Mouse (Mus musculus) urinary bladder, postnatal 14 days (tissue): ENCODE data around the gene Dhrs7b.

ENCODE experiments used
- DNase-seq: peaks from one replicate; pipeline ENCODE4 v3.0.0; 2021; ENCODE audit warnings: low spot score

The Dhrs7b gene

GRCm38 (mm10) chr11:60895915-60896314, 65.5 kb downstream of the Dhrs7b start:
- DNase-seq = no peak

GRCm38 (mm10) chr11:60902001-60902400, 71.6 kb downstream of the Dhrs7b start:
- no peak for DNase-seq

- DNase-seq = no peak
Measured at GRCm38 (mm10) chr11:60902486-60902885, 72.1 kb downstream of the Dhrs7b start.

GRCm38 (mm10) chr11:60903661-60904061, 73.2 kb downstream of the Dhrs7b start:
- DNase-seq = no peak

- no peak for DNase-seq
Measured at GRCm38 (mm10) chr11:60905407-60906120, 75.1 kb downstream of the Dhrs7b start.

GRCm38 (mm10) chr11:60906449-60906848, 76.0 kb downstream of the Dhrs7b start:
- DNase-seq = no peak

- no peak for DNase-seq
Measured at GRCm38 (mm10) chr11:60908073-60908472, 77.6 kb downstream of the Dhrs7b start.

- no peak for DNase-seq
Measured at GRCm38 (mm10) chr11:60909626-60910025, 79.2 kb downstream of the Dhrs7b start.
